ENCODE assay signal across 9 mouse cellular contexts in the genomic region with DNA sequence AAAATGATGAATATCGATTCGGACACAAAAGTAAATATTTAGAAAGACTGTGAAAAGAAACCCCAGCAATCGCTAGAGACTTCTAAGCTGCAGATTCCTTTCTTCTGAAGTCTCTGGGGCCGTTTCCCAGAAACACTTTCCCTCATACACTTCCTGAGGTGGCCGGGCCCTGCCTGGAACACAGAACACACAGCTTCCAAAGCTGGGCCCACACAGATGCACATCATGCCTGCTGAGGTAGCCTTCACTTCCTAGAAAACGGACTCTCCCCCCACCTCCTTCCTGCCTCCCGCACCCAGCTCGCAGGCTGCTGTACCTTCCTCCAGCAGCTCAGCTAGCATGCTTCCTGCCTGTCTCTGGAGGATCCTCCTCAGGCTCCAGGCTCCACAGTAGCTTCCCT. TPM values are rescaled to one million over a fixed set of nuclear protein-coding genes. Genes with fewer than 3 reads are reported as not detected.
A peak's percentile ranks its signal among the peaks of the same experiment; 100 is the strongest.
DNase-seq lines count a peak whose midpoint lies in the region; ATAC-seq and TF ChIP-seq lines count a peak whose summit lies in the region.
"Had no signal": no experiment of that assay in that cellular context is flagged by ENCODE, and none has a peak within 500 bp of the region (broad histone marks: within the 10 kb centered on the region; RNA-seq: fewer than 3 reads in every experiment).

No protein-coding gene starts in this region.

- ATAC-seq in heart, embryonic 16.5 days (replicated peaks; ENCODE audit: extremely low read depth, insufficient read depth, low FRiP score), result no peak
- no peak for ATAC-seq in liver, embryonic 12.5 days
- ATAC-seq in activated CD4-positive, CD25-positive, alpha-beta regulatory T cell, adult 4 months, result no peak

- H3K9me3 ChIP-seq in heart, embryonic 16.5 days (replicated peaks; ENCODE audit: control insufficient read depth, low read length), result no peaks in the 10 kb centered on the region
- H3K9me3 ChIP-seq in liver, embryonic 12.5 days (replicated peaks), result no peaks in the 10 kb centered on the region
- H3K9me3 ChIP-seq: hindbrain, embryonic 12.5 days had no signal

- no peak overlapping the region for H3K4me2 ChIP-seq in heart, embryonic 16.5 days (ENCODE audit: low read depth, low read length)
- no peak overlapping the region for H3K4me2 ChIP-seq in liver, embryonic 12.5 days
- H3K4me2 ChIP-seq: hindbrain, embryonic 12.5 days had no signal

- intact Hi-C loops in heart, postnatal 36 days (cut with DNase I), result loop anchor here (5.0 kb wide), 1 partner anchor 73 kb away; no protein-coding TSS in a partner anchor
- intact Hi-C loops in left cerebral cortex, adult 2 months (cut with DNase I), result loop anchor here (2.0 kb wide), 1 partner anchor 37 kb away; a partner anchor contains a TSS

- H3K4me3 ChIP-seq in heart, embryonic 16.5 days (ENCODE audit: low read length), result no peak overlapping the region
- no peak overlapping the region for H3K4me3 ChIP-seq in liver, embryonic 12.5 days
- H3K4me3 ChIP-seq in left cerebral cortex, adult 2 months, result no peak overlapping the region
- H3K4me3 ChIP-seq: hindbrain, embryonic 12.5 days had no signal

- peak overlapping the region; percentile 61 for H3K27ac ChIP-seq in heart, embryonic 16.5 days (ENCODE audit: low read length)
- H3K27ac ChIP-seq in liver, embryonic 12.5 days, result peak overlapping the region; percentile 49; the same call in 1 of the 2 replicates
- no peak overlapping the region for H3K27ac ChIP-seq in left cerebral cortex, adult 2 months
- H3K27ac ChIP-seq: hindbrain, embryonic 12.5 days had no signal

- DNase-seq in heart, adult 11 months, result peak; percentile 96
- DNase-seq in heart, postnatal 36 days, result no peak
- DNase-seq in CD4-positive, CD25-positive, alpha-beta regulatory T cell, adult 2 months (ENCODE audit: low read depth, low spot score), result peak; percentile 15
- no peak for DNase-seq in left cerebral cortex, adult 2 months (ENCODE audit: extremely low spot score in 1 of 2, low spot score in 2 of 2)
- no peak for DNase-seq in right cerebral cortex, adult 18-20 months

- no peaks in the 10 kb centered on the region for H3K36me3 ChIP-seq in heart, embryonic 16.5 days (ENCODE audit: control insufficient read depth, insufficient read depth)
- H3K36me3 ChIP-seq in liver, embryonic 12.5 days, result no peaks in the 10 kb centered on the region
- H3K36me3 ChIP-seq: hindbrain, embryonic 12.5 days had no signal

- H3K4me1 ChIP-seq in heart, embryonic 16.5 days (ENCODE audit: control insufficient read depth, insufficient read depth, low read length), result peaks cover 35% of the 10 kb centered on the region
- H3K4me1 ChIP-seq in liver, embryonic 12.5 days, result peaks cover 54% of the 10 kb centered on the region

- 42% methylated on average over 8 of the region's 8 CpGs for WGBS in heart, embryonic 16.5 days
- WGBS in liver, embryonic 12.5 days (ENCODE audit: insufficient replicate concordance), result 34% methylated on average over 8 of the region's 8 CpGs

- no peaks in the 10 kb centered on the region for H3K27me3 ChIP-seq in heart, embryonic 16.5 days (ENCODE audit: control insufficient read depth, insufficient read depth, low read length)
- H3K27me3 ChIP-seq in liver, embryonic 12.5 days (replicated peaks), result no peaks in the 10 kb centered on the region
- H3K27me3 ChIP-seq: hindbrain, embryonic 12.5 days had no signal

- TF ChIP-seq CTCF in left cerebral cortex, adult 2 months (IDR thresholded peaks at IDR 0.05), result no peak

- peak overlapping the region; percentile 55; the same call in 1 of the 2 replicates for H3K9ac ChIP-seq in heart, embryonic 16.5 days (ENCODE audit: low read length)
- no peak overlapping the region for H3K9ac ChIP-seq in liver, embryonic 12.5 days
- H3K9ac ChIP-seq: hindbrain, embryonic 12.5 days had no signal

RNA-seq across cellular contexts. Expression of a gene that starts 36.7 kb away (rescaled TPM):
- total RNA-seq in heart, postnatal 36 days (2021), result 100 to 1,000 TPM; 237 to 310 TPM
- polyA plus RNA-seq in heart, embryonic 16.5 days (2015; fragmentation: Nextera tagmentation; extraction: Ambion mirVana), result 226 and 256 TPM in 2 replicates
- polyA plus RNA-seq in liver, embryonic 12.5 days (2016; fragmentation: Nextera tagmentation; extraction: Ambion mirVana), result 69.4 and 69.9 TPM in 2 replicates
- 1 to 10 TPM; 2.1 to 5.4 TPM for polyA plus RNA-seq in activated CD4-positive, CD25-positive, alpha-beta regulatory T cell, adult 4 months (2017; shearing (Covaris generic))
- 10 to 100 TPM; 12.9 to 14.6 TPM for total RNA-seq in left cerebral cortex, adult 2 months (2021)

Comparison
In these comparisons a context has a peak if more than half of its experiments do, and no peak if none do; other contexts are left out.
1. DNase-seq: peak in heart, adult 11 months (single experiment) and CD4-positive, CD25-positive, alpha-beta regulatory T cell, adult 2 months (single experiment); none in heart, postnatal 36 days (0 of 2), left cerebral cortex, adult 2 months (0 of 2) and right cerebral cortex, adult 18-20 months (single experiment).
2. RNA of a gene that starts 36.7 kb away (polyA plus RNA-seq): 226 to 256 TPM in heart, embryonic 16.5 days and 69.4 to 69.9 TPM in liver, embryonic 12.5 days; 2.1 to 5.4 TPM in activated CD4-positive, CD25-positive, alpha-beta regulatory T cell, adult 4 months; every median in the first group is over 10 times any median in the second.